Mouse (Mus musculus) left cerebral cortex, adult 2 months (tissue): ENCODE data around the gene Dennd2a. TPM values are rescaled to one million over a fixed set of nuclear protein-coding genes. Genes with fewer than 3 reads are reported as not detected.
A peak's percentile ranks its signal among the peaks of the same experiment; 100 is the strongest.

Experiments used
- DNase-seq, 2 experiments: peaks; one replicate each; pipeline ENCODE4 v3.0.0; 2021 to 2022; ENCODE audit warnings: low spot score in 2 of 2, mixed read lengths in 1 of 2; ENCODE audit errors: extremely low spot score in 1 of 2
- H3K27ac ChIP-seq: fragments of 200-600 bp; 2 replicates; pipeline ENCODE4 v1.8.1; 2022
- H3K4me3 ChIP-seq: fragments of 200-600 bp; 2 replicates; pipeline ENCODE4 v1.8.1; 2022
- CTCF ChIP-seq: fragments of 200-600 bp; IDR thresholded peaks from 2 replicates; pipeline ENCODE4 v1.8.1; 2022; ENCODE audit warnings: antibody characterized with exemption, mild to moderate bottlenecking, moderate library complexity
- intact Hi-C: fragments of 180-260 bp; cut with DNase I; formaldehyde crosslinking; loops from one replicate; pipeline ENCODE4 v1.15.1; 2025
- long read RNA-seq, 2 experiments: library from polyadenylated mRNA; stranded (forward); transcript quantifications; one replicate each; pipeline ENCODE4 v2.0.0; 2021; ENCODE audit warnings: borderline mapping rate in 2 of 2
- total RNA-seq, 2 experiments: library from RNA; stranded (reverse); gene quantifications; 2 replicates each; pipeline ENCODE4 v1.2.3; 2021

The Dennd2a gene
- 10 to 100 TPM; 23.2 to 25.3 TPM for total RNA-seq
- long read RNA-seq, experiment 1, full-length matches to known transcripts, result 19 of 33 reads
- long read RNA-seq, experiment 1, partial matches to known transcripts, result 3 of 33 reads
- long read RNA-seq, experiment 1, other reads (novel, unspliced or antisense), result 11 of 33 reads
- long read RNA-seq, experiment 2, full-length matches to known transcripts, result 14 of 27 reads
- long read RNA-seq, experiment 2, partial matches to known transcripts, result 5 of 27 reads
- long read RNA-seq, experiment 2, other reads (novel, unspliced or antisense), result 8 of 27 reads

- H3K4me3 ChIP-seq, result peak within 1 kb of the TSS; percentile 57
- intact Hi-C loops, result loop anchor here (1.0 kb wide), 1 partner anchor 42 kb away; no protein-coding TSS in a partner anchor
These were observed at the start of gene Dennd2a for GRCm38 (mm10) chr6:39557723-39558261. Gene Dennd2a, minus strand, starts transcription at chr6:39557867.

DNA sequence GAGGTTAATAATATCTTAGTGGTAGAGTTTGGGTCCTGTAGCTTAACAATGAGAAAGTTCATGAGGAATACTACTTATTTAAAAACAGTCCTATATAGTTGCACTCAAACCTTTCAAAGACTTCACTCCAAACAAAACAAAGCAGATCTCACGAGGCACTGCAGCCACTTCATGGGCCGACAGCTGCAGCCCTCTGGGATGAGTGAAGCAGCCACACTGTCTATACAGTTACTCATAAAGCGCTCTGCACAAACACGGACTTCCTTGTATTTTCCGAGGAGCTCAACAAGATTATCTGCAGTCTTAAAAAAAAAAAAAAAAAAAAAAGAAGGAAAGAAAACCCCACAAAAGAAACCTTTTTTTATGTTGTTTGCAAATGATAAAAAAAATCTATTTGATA is 49.7 kb upstream of the Dennd2a start:
- intact Hi-C loops, result no loop called here
- Histone ChIP-seq H3K27ac (no peak overlapping the region), H3K4me3 (no peak overlapping the region)
- no peak for DNase-seq
- TF ChIP-seq CTCF, result no peak

More at GRCm38 (mm10) chr6:39557723-39558261, at the start of gene Dennd2a:
- no peak for TF ChIP-seq CTCF
- peak; percentile 84 to 89 for DNase-seq
- peak within 1 kb of the TSS; percentile 92 for H3K27ac ChIP-seq

GRCm38 (mm10) chr6:39606862-39607261 is 49.2 kb upstream of the Dennd2a start:
- Histone ChIP-seq H3K27ac (0 out of 2 replicates have a peak overlapping the region, but pooled peaks have one; percentile 4), H3K4me3 (no peak overlapping the region)
- TF ChIP-seq CTCF, result no peak
- intact Hi-C loops, result no loop called here
- DNase-seq, result no peak

DNA sequence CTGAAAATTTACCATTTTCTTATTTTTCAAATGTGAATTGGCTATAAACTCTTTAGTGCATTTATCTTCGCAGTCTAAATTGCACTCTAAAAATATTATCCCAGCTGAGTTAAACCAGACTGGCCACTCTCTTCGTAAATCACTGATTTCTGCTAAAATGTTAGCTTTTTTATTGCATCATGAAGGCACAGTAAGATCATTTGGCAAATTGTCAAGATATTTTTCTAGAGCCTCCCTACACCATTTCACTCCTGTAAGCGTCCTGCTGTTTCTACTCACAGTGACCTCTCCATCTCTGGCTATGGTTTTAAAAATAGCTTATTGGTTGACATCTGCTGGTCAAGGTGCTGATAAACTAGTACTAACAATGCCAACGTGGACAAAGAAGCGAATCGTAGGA is 48.4 kb upstream of the Dennd2a start:
- intact Hi-C loops, result no loop called here
- TF ChIP-seq CTCF, result no peak
- no peak for DNase-seq
- Histone ChIP-seq H3K27ac (peak overlapping the region; percentile 4), H3K4me3 (no peak overlapping the region)

DNA sequence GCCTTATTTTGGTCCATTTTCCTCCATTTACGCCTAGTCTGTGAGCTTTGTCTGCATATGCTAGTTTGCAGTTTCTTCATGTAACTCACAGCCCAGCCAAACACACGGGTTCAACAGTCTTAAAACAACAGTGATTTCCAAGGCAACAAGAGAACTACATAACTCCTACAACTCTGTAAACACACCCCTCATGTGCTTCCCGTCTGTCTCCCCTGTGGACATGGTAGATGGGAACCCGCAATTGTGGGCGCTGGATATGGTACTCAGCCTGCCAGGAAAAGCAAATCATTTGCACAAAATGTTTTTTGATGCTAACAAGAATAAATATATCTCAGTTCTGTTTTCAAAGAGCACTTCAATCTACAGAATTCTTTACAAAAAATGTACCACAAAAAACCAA is 46.9 kb upstream of the Dennd2a start:
- TF ChIP-seq CTCF, result no peak
- intact Hi-C loops, result loop anchor here (5.0 kb wide), 1 partner anchor 803 kb away; no protein-coding TSS in a partner anchor
- DNase-seq, result no peak
- no peak overlapping the region for H3K27ac ChIP-seq
- no peak overlapping the region for H3K4me3 ChIP-seq

GRCm38 (mm10) chr6:39601828-39602227 is 44.2 kb upstream of the Dennd2a start:
- DNase-seq, result no peak
- intact Hi-C loops, result loop anchor here (5.0 kb wide), 1 partner anchor 805 kb away; no protein-coding TSS in a partner anchor
- Histone ChIP-seq H3K27ac (no peak overlapping the region), H3K4me3 (no peak overlapping the region)
- TF ChIP-seq CTCF, result no peak

DNA sequence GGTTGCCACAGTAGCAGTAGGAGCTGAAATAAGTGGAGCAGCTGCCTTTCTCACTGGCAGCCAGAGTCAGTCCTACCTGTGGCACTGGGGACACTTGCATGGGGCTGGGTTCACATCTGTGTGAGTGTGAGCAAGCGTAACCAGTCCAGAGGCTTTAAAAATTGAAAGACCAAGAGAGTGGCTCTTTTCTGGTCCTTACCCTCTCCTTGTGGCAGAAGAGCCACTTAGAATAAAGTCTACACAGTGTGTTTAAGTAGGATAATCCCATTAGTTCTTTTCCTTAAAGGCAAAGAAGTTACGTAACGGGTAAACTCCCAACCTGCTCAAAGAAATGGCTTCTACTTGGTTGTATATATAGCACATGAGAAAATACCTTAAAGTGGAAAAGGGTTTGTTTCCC is 43.2 kb upstream of the Dennd2a start:
- no peak for DNase-seq
- TF ChIP-seq CTCF, result no peak
- Histone ChIP-seq H3K4me3 (no peak overlapping the region), H3K27ac (no peak overlapping the region)
- intact Hi-C loops, result loop anchor here (5.0 kb wide), 1 partner anchor 806 kb away; no protein-coding TSS in a partner anchor

DNA sequence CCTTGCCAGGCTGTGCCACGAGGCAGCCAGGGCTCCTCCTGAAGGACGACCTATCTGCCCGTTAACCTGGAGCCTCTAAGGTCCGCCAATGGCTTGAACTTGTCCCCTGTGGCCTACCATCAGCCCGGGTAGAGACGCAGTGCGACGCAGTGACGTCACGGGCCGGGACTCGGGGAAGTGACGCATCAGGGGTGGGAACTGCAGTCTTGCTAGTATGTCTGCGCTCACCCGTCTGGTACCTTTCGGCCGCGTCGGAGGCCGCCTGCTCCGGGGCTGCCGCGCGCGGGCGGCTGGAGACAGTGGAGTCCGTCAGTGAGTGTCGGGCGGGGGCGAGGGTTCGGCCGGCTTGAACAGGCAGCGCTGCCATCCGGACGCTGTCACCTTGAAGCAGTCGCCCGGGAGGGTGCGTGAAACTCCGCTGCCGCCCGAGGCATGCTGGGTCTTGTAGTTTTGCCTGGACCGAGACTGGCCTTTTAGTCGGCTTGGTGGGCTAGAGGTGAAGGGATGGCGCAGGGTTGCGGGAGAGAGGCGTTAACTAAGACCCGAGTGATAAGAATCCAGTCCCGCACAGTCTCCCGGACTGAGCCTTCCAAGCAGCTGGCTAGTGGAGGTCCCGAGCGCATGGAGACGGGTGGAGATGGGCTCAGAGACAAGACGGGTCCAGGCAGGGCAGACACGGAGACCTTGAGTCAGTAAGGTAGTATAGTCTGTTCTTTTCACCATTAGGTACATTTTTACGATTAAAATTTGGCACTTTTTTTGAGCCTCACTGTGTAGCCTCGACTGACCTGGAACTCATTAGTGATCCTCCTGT is 34.9 kb upstream of the Dennd2a start, which contains the start of gene Ndufb2:
TSS of gene Ndufb2 (plus strand) at position 174 of the 814 bp plus-strand sequence.
- peak within 1 kb of the TSS; percentile 93 for H3K4me3 ChIP-seq
- DNase-seq, result peak; percentile 94 to 95
- no peak for TF ChIP-seq CTCF
- peak within 1 kb of the TSS; percentile 100 for H3K27ac ChIP-seq
- intact Hi-C loops, result no loop called here

GRCm38 (mm10) chr6:39591481-39591880 is 33.8 kb upstream of the Dennd2a start:
- no peak for DNase-seq
- TF ChIP-seq CTCF, result no peak
- no peak overlapping the region for H3K4me3 ChIP-seq
- intact Hi-C loops, result no loop called here
- no peak overlapping the region for H3K27ac ChIP-seq

DNA sequence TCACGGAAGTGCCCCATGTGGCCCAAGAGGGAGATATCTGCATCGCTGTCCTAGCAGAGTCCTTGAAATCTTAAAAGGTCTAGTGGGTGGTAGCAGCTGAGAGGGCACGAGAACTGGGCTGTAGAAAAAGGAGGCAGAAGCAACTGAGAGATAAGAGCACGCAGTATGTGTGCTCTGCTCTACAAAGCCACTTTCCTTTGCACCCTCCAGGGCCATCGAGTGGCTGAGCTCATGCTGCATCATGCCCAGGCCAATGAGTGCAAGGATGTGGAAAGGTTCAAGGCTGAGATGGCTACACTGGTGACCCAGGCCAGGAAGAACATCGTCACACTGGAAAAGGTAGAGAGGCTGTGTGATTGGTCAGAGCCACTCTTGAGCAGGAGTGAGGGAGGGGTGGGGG is 27.9 kb upstream of the Dennd2a start, which contains the start of gene Gm42420:
TSS of gene Gm42420 (plus strand) at position 237 of the 400 bp plus-strand sequence.
- Histone ChIP-seq H3K4me3 (no peak within 1 kb of the TSS), H3K27ac (no peak within 1 kb of the TSS)
- intact Hi-C loops, result no loop called here
- DNase-seq, result no peak
- TF ChIP-seq CTCF, result no peak

DNA sequence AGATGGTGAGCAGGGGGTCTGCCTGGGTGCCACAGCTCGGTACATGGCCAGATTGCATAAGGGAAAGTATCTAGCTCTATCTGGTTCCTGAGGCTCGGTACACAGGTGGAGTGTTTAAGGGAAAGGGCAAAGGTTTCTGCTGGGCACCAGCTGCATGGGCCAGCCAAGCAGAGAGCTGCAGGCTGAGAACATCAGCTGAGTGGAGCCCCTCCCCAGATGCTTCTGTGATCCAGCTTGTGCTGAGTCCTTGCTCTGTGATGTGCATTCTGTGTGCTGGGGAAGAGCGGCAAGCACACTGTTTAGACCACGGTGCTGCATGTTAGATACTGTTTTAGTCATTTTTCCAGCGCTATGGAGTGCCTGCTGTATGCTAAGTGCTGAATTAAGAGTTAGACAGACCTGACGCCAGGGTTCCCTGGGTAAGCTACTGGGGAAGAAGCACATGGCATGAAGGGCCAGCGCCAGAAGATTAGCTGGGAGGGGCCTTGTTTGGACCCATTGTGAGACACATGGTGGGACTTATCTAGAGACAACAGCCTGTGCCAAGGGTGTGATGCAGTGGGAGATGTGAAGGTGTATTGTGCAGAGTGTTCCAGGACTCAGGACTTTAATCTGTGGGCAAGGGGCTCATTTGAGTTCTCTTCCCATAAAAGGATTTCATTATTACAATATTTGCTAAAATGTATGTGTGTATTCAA is 23.6 kb upstream of the Dennd2a start:
- no peak for TF ChIP-seq CTCF
- Histone ChIP-seq H3K4me3 (no peak overlapping the region), H3K27ac (no peak overlapping the region)
- DNase-seq, result no peak
- intact Hi-C loops, result no loop called here

GRCm38 (mm10) chr6:39580558-39580957 is 22.9 kb upstream of the Dennd2a start:
- intact Hi-C loops, result no loop called here
- Histone ChIP-seq H3K4me3 (no peak overlapping the region), H3K27ac (no peak overlapping the region)
- no peak for TF ChIP-seq CTCF
- DNase-seq, result no peak
